Mouse (Mus musculus): ENCODE results near the gene Herc3. TPM values are rescaled to one million over a fixed set of nuclear protein-coding genes. Genes with fewer than 3 reads are reported as not detected.
A peak's percentile ranks its signal among the peaks of the same experiment; 100 is the strongest.

Gene Herc3
- polyA plus RNA-seq, 1 experiment from 2014 or later: 9.8 TPM

GRCm38 (mm10) chr6:58951128-58951992 lies 120.1 kb downstream of the Herc3 start:
- no peak for DNase-seq (ENCODE audit: low spot score)
- H3K9me3 ChIP-seq (ENCODE audit: control insufficient read depth, low read length): no peaks in the 10 kb centered on the region
- no peak overlapping the region for H3K4me3 ChIP-seq (ENCODE audit: low read depth, low read length)
- WGBS: 39% methylated on average over 2 of the region's 2 CpGs
- H3K4me2 ChIP-seq (ENCODE audit: low read length): no peak overlapping the region
- H3K27me3 ChIP-seq (replicated peaks; ENCODE audit: control insufficient read depth, insufficient read depth, low read length): no peaks in the 10 kb centered on the region
- no peaks in the 10 kb centered on the region for H3K4me1 ChIP-seq (replicated peaks; ENCODE audit: control insufficient read depth, insufficient read depth, low read length)
- H3K36me3 ChIP-seq (ENCODE audit: control insufficient read depth, insufficient read depth, low read length): 0 out of 2 replicates have a peak, but pooled peaks cover 16% of the 10 kb centered on the region
- no peak overlapping the region for H3K9ac ChIP-seq (ENCODE audit: low read length)
- H3K27ac ChIP-seq (ENCODE audit: low read depth): no peak overlapping the region
- ATAC-seq (replicated peaks; ENCODE audit: low FRiP score, low TSS enrichment, low read depth): no peak

- Histone ChIP-seq H3K4me3 (ENCODE audit: low read depth, low read length) (no peak overlapping the region), H3K27me3 (replicated peaks; ENCODE audit: control insufficient read depth, insufficient read depth, low read length) (no peaks in the 10 kb centered on the region), H3K9ac (ENCODE audit: low read length) (no peak overlapping the region), H3K4me2 (ENCODE audit: low read length) (no peak overlapping the region), H3K27ac (ENCODE audit: low read depth) (no peak overlapping the region), H3K9me3 (ENCODE audit: control insufficient read depth, low read length) (no peaks in the 10 kb centered on the region), H3K36me3 (ENCODE audit: control insufficient read depth, insufficient read depth, low read length) (no peaks in the 10 kb centered on the region; the same call in 1 of the 2 replicates), H3K4me1 (replicated peaks; ENCODE audit: control insufficient read depth, insufficient read depth, low read length) (no peaks in the 10 kb centered on the region)
- ATAC-seq (replicated peaks; ENCODE audit: low FRiP score, low TSS enrichment, low read depth): no peak
- WGBS: 92% methylated on average over 2 of the region's 2 CpGs
- no peak for DNase-seq (ENCODE audit: low spot score)
These were observed 129.3 kb downstream of the Herc3 start for GRCm38 (mm10) chr6:58960523-58960922.

- Histone ChIP-seq H3K9me3 (ENCODE audit: control insufficient read depth, low read length) (no peaks in the 10 kb centered on the region), H3K4me3 (ENCODE audit: low read depth, low read length) (no peak overlapping the region), H3K36me3 (ENCODE audit: control insufficient read depth, insufficient read depth, low read length) (no peaks in the 10 kb centered on the region; the same call in 1 of the 2 replicates), H3K4me2 (ENCODE audit: low read length) (no peak overlapping the region), H3K27ac (ENCODE audit: low read depth) (no peak overlapping the region), H3K9ac (ENCODE audit: low read length) (no peak overlapping the region), H3K4me1 (replicated peaks; ENCODE audit: control insufficient read depth, insufficient read depth, low read length) (no peaks in the 10 kb centered on the region), H3K27me3 (replicated peaks; ENCODE audit: control insufficient read depth, insufficient read depth, low read length) (no peaks in the 10 kb centered on the region)
- DNase-seq (ENCODE audit: low spot score) (no peak), ATAC-seq (replicated peaks; ENCODE audit: low FRiP score, low TSS enrichment, low read depth) (no peak)
- WGBS: 81% methylated on average over 5 of the region's 5 CpGs
These were observed 131.4 kb downstream of the Herc3 start for GRCm38 (mm10) chr6:58962691-58963090.

GRCm38 (mm10) chr6:58964091-58964490 lies 132.8 kb downstream of the Herc3 start:
- no peak for DNase-seq (ENCODE audit: low spot score)
- 91% methylated on average over 2 of the region's 2 CpGs for WGBS
- Histone ChIP-seq H3K36me3 (ENCODE audit: control insufficient read depth, insufficient read depth, low read length) (no peaks in the 10 kb centered on the region; the same call in 1 of the 2 replicates), H3K4me3 (ENCODE audit: low read depth, low read length) (no peak overlapping the region), H3K4me2 (ENCODE audit: low read length) (no peak overlapping the region), H3K9ac (ENCODE audit: low read length) (no peak overlapping the region), H3K9me3 (ENCODE audit: control insufficient read depth, low read length) (no peaks in the 10 kb centered on the region), H3K4me1 (replicated peaks; ENCODE audit: control insufficient read depth, insufficient read depth, low read length) (no peaks in the 10 kb centered on the region), H3K27ac (ENCODE audit: low read depth) (no peak overlapping the region), H3K27me3 (replicated peaks; ENCODE audit: control insufficient read depth, insufficient read depth, low read length) (no peaks in the 10 kb centered on the region)
- ATAC-seq (replicated peaks; ENCODE audit: low FRiP score, low TSS enrichment, low read depth): no peak

GRCm38 (mm10) chr6:58964565-58964964 lies 133.3 kb downstream of the Herc3 start:
- no peaks in the 10 kb centered on the region for H3K27me3 ChIP-seq (replicated peaks; ENCODE audit: control insufficient read depth, insufficient read depth, low read length)

GRCm38 (mm10) chr6:58965071-58965831 lies 134.0 kb downstream of the Herc3 start:
- WGBS: 22% methylated on average over 12 of the region's 12 CpGs
- DNase-seq (ENCODE audit: low spot score): no peak
- Histone ChIP-seq H3K4me2 (ENCODE audit: low read length) (peak overlapping the region; percentile 3; the same call in 1 of the 2 replicates), H3K27ac (ENCODE audit: low read depth) (no peak overlapping the region), H3K36me3 (ENCODE audit: control insufficient read depth, insufficient read depth, low read length) (no peaks in the 10 kb centered on the region; the same call in 1 of the 2 replicates), H3K9ac (ENCODE audit: low read length) (no peak overlapping the region), H3K27me3 (replicated peaks; ENCODE audit: control insufficient read depth, insufficient read depth, low read length) (no peaks in the 10 kb centered on the region), H3K4me1 (replicated peaks; ENCODE audit: control insufficient read depth, insufficient read depth, low read length) (no peaks in the 10 kb centered on the region), H3K9me3 (ENCODE audit: control insufficient read depth, low read length) (no peaks in the 10 kb centered on the region), H3K4me3 (ENCODE audit: low read depth, low read length) (no peak overlapping the region)
- ATAC-seq (replicated peaks; ENCODE audit: low FRiP score, low TSS enrichment, low read depth): no peak

More at GRCm38 (mm10) chr6:58964565-58964964, 133.3 kb downstream of the Herc3 start:
- Histone ChIP-seq H3K4me1 (replicated peaks; ENCODE audit: control insufficient read depth, insufficient read depth, low read length) (no peaks in the 10 kb centered on the region), H3K9ac (ENCODE audit: low read length) (no peak overlapping the region), H3K4me2 (ENCODE audit: low read length) (no peak overlapping the region), H3K27ac (ENCODE audit: low read depth) (no peak overlapping the region), H3K4me3 (ENCODE audit: low read depth, low read length) (no peak overlapping the region), H3K9me3 (ENCODE audit: control insufficient read depth, low read length) (no peaks in the 10 kb centered on the region), H3K36me3 (ENCODE audit: control insufficient read depth, insufficient read depth, low read length) (no peaks in the 10 kb centered on the region; the same call in 1 of the 2 replicates)
- no peak for DNase-seq (ENCODE audit: low spot score)
- no peak for ATAC-seq (replicated peaks; ENCODE audit: low FRiP score, low TSS enrichment, low read depth)

GRCm38 (mm10) chr6:58968272-58968671 lies 137.0 kb downstream of the Herc3 start:
- Histone ChIP-seq H3K9ac (ENCODE audit: low read length) (no peak overlapping the region), H3K36me3 (ENCODE audit: control insufficient read depth, insufficient read depth, low read length) (no peaks in the 10 kb centered on the region; the same call in 1 of the 2 replicates), H3K4me3 (ENCODE audit: low read depth, low read length) (no peak overlapping the region), H3K9me3 (ENCODE audit: control insufficient read depth, low read length) (no peaks in the 10 kb centered on the region), H3K27ac (ENCODE audit: low read depth) (no peak overlapping the region), H3K4me1 (replicated peaks; ENCODE audit: control insufficient read depth, insufficient read depth, low read length) (no peaks in the 10 kb centered on the region; the same call in 1 of the 2 replicates), H3K27me3 (replicated peaks; ENCODE audit: control insufficient read depth, insufficient read depth, low read length) (no peaks in the 10 kb centered on the region), H3K4me2 (ENCODE audit: low read length) (no peak overlapping the region)
- no peak for DNase-seq (ENCODE audit: low spot score)
- ATAC-seq (replicated peaks; ENCODE audit: low FRiP score, low TSS enrichment, low read depth): no peak
- WGBS: 57% methylated on average over 3 of the region's 3 CpGs

Data from intestine, embryonic 14.5 days (tissue).